Mouse (Mus musculus): Measurements from ENCODE around the gene Lman2l. TPM values are rescaled to one million over a fixed set of nuclear protein-coding genes. Genes with fewer than 3 reads are reported as not detected.

Gene Lman2l
- 37.9 and 41.9 TPM in 2 replicates for polyA plus RNA-seq (2012; rRNA removed)

DNA sequence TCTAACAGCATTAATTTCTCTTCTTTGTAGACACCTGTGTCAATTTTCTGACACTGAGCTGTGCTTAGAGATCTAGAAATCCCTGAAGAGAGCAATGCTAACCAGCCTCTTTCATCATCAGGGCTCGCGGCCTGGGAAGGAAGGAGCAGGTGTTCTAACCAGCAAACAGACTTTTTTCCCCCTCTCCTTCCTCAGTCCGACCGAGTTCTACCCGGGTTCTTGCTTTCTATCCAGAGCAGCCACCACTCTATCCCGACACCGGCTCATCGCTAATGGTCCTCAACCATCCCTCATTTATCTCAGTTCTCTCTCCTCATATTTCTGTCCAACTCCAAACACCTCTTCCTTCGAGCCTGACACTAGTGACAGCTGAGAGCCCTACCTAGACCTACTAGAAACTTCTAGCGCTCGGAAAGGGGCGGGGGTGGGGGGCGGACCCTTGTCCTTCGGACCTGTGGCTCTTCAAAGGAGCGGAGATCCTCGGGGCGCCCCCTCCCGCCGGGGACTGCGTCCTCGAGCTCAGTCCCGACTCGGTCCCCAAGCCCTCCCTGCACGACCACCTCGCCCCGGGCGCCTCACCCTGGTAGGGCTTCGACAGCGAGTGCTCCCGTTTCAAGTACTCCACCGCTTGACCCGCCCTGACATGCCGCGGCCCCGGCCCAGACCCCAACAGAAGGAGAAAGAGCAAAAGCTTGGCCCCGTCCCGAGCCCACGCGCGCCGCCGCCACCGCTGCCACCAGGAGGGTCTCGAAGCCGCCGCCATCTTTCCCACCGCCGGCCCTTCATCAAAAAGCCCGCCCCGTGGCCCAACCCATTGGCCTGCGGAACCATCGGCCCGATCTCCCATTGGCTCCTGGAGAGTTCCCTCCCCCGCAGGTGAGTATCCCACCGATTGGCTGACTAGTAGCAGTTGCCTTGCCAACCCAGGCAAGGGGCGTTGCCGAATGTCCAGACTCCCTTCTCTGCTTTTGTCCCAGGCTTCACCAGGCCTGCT is at the start of gene Lman2l:
Gene Lman2l (minus strand): TSS at position 801 of the 994 bp plus-strand sequence.
- no peak for TF ChIP-seq CTCF (IDR thresholded peaks at IDR 0.05; ENCODE audit: borderline replicate concordance, insufficient read depth, low read depth, low read length)
- TF ChIP-seq POLR2A (IDR thresholded peaks at IDR 0.05; ENCODE audit: borderline replicate concordance, insufficient read depth, low read length), result peak; percentile 53; the same call in 1 of the 2 replicates
- H3K27me3 ChIP-seq (ENCODE audit: control insufficient read depth, insufficient read depth, low read length), result no peaks in the 10 kb centered on the region
- peak; percentile 96 to 98 for DNase-seq
- peaks cover 13% of the 10 kb centered on the region for H3K4me1 ChIP-seq (ENCODE audit: control insufficient read depth, insufficient read depth, low read length)
- peak within 1 kb of the TSS; percentile 83 for H3K4me3 ChIP-seq (replicated peaks; ENCODE audit: insufficient read depth, low read depth, low read length)
- WGBS, result 1% methylated on average over 57 of the region's 57 CpGs
- no peak within 1 kb of the TSS; the same call in 1 of the 2 replicates for H3K27ac ChIP-seq (ENCODE audit: insufficient read depth, low read length)

DNA sequence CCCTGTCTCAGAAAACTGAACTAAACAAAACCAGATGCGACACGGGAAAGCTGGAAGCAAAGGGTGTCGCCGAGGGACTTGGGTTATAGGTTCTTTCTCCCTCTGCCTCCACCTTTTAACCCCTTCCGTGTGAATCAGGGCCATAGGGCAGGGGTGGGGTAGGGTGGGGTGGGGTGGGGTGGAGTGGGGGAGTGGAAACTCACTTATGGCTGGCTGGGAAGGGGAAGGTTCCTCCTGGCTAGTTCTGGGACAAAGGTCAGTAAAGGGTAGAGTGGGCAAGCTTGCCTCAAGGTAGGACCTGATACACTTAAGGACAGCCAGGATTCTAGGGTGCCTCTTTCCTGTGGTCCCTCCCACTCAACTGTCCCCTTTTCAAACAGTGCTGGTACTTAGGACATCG is 48.2 kb upstream of the Lman2l start:
- Histone ChIP-seq H3K27ac (ENCODE audit: insufficient read depth, low read length) (peak overlapping the region; percentile 52; the same call in 1 of the 2 replicates), H3K27me3 (ENCODE audit: control insufficient read depth, insufficient read depth, low read length) (no peaks in the 10 kb centered on the region), H3K4me3 (replicated peaks; ENCODE audit: insufficient read depth, low read depth, low read length) (no peak overlapping the region), H3K4me1 (ENCODE audit: control insufficient read depth, insufficient read depth, low read length) (peaks cover 49% of the 10 kb centered on the region)
- WGBS, result 73% methylated on average over 6 of the region's 6 CpGs
- TF ChIP-seq POLR2A (IDR thresholded peaks at IDR 0.05; ENCODE audit: borderline replicate concordance, insufficient read depth, low read length) (no peak), CTCF (IDR thresholded peaks at IDR 0.05; ENCODE audit: borderline replicate concordance, insufficient read depth, low read depth, low read length) (no peak)
- DNase-seq, result no peak

DNA sequence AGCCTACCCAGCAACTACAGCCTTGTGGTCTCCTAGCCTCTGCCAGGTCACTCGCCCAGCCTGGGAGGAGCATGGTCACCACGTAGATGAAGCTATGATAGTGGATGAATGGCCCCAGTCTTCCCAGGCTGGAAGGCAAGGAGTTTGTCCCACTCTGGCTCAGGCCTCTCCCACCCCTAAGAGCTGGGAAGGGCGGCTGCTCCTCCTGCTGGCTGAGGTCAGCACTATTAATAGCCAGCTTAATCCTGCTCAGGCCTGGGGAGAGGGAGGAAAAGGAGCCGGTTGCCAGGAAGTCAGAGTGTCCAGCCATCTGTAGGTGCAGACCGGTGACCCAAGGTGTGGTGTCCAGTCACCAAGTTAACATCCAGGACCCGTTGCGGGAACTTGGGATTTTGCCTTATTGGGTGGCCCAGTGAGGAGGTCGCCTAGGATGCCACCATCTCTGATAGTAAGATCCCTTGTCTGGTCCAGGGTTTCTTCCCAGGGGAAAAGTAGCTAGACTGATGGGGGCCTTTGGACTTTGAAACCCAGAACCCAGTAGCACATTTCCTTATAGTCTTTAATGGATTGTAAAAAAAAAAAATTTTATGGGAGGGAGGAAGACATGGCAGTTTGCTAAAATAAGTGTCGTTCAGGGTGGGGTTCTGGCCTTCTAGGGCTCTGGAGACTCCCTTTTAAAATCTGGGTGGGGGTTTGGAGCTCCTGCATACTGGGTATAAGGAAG is 47.5 kb upstream of the Lman2l start:
- H3K4me1 ChIP-seq (ENCODE audit: control insufficient read depth, insufficient read depth, low read length), result peaks cover 53% of the 10 kb centered on the region
- no peaks in the 10 kb centered on the region for H3K27me3 ChIP-seq (ENCODE audit: control insufficient read depth, insufficient read depth, low read length)
- peak; percentile 28; the same call in 1 of the 2 replicates for TF ChIP-seq POLR2A (IDR thresholded peaks at IDR 0.05; ENCODE audit: borderline replicate concordance, insufficient read depth, low read length)
- peak; percentile 29; the same call in 1 of the 2 replicates for TF ChIP-seq CTCF (IDR thresholded peaks at IDR 0.05; ENCODE audit: borderline replicate concordance, insufficient read depth, low read depth, low read length)
- H3K27ac ChIP-seq (ENCODE audit: insufficient read depth, low read length), result peak overlapping the region; percentile 85
- DNase-seq, result peak; percentile 89 to 95
- H3K4me3 ChIP-seq (replicated peaks; ENCODE audit: insufficient read depth, low read depth, low read length), result peak overlapping the region; percentile 3
- 9% methylated on average over 9 of the region's 9 CpGs for WGBS

DNA sequence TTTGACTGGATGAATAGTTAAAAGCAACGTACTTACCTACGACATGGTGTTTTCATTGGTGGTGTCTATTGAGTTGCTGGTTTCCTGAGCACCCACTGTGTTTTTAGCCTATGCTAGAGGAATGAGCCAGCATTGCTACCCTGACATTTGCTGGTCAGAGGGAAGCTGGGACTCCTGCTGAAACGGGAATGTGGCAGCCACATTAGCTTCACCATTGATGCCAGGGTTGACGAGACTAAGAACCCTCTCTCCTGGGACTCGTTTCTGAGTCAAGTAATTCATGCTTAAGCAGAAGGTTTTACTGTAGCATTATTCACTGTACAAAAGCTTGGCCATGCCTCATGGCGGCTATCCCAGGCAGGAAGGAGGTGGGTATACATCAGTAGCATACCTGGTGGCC is 44.6 kb upstream of the Lman2l start:
- DNase-seq, result peak; percentile 47 to 71
- WGBS, result 16% methylated on average over 6 of the region's 6 CpGs
- Histone ChIP-seq H3K27ac (ENCODE audit: insufficient read depth, low read length) (peak overlapping the region; percentile 91), H3K4me3 (replicated peaks; ENCODE audit: insufficient read depth, low read depth, low read length) (no peak overlapping the region), H3K4me1 (ENCODE audit: control insufficient read depth, insufficient read depth, low read length) (peaks cover 44% of the 10 kb centered on the region), H3K27me3 (ENCODE audit: control insufficient read depth, insufficient read depth, low read length) (no peaks in the 10 kb centered on the region)
- no peak for TF ChIP-seq CTCF (IDR thresholded peaks at IDR 0.05; ENCODE audit: borderline replicate concordance, insufficient read depth, low read depth, low read length)

DNA sequence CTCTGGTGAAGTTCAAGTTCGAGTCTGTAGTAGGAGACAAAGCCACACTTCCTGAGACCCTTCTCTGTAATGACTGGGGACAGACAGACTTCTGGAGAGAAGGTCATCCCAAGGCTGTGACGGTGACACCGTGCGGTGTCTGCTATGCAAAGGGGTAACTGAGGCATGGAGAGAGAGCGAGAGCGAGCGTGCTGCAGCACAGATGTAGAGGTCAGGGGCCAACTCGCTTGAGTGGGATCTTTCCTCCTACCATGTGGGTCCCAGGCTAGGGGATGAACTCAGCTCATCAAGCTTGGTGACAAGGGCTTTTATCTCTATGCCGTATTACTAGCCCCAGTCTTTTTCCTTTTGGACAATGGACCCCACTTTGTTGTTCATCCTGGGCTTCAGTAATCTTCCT is 42.0 kb upstream of the Lman2l start:
- WGBS, result 75% methylated on average over 9 of the region's 9 CpGs
- Histone ChIP-seq H3K27ac (ENCODE audit: insufficient read depth, low read length) (no peak overlapping the region), H3K27me3 (ENCODE audit: control insufficient read depth, insufficient read depth, low read length) (no peaks in the 10 kb centered on the region), H3K4me3 (replicated peaks; ENCODE audit: insufficient read depth, low read depth, low read length) (no peak overlapping the region), H3K4me1 (ENCODE audit: control insufficient read depth, insufficient read depth, low read length) (peaks cover 37% of the 10 kb centered on the region)
- DNase-seq, result peak in 1 of 2 experiments; percentile 22
- TF ChIP-seq CTCF (IDR thresholded peaks at IDR 0.05; ENCODE audit: borderline replicate concordance, insufficient read depth, low read depth, low read length), result no peak

DNA sequence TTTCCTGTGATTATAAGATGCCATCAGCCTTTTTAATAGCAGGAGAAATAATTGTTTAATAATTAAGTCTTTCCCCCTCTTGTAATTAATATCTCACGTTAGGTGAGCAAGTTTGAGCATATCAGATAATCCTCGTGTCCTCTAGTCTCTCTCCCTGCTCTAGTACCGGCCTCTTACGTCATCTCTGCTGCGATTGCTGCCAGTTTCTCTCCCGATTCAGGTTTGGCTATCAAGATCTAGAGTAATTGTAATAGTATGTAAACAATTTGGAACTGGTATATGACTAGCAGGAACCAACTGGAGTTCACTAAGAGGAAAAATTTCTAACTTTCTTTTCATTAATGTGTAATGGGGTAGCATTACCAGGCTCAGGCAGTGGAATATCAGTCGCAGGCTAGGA is 40.0 kb upstream of the Lman2l start:
- Histone ChIP-seq H3K4me1 (ENCODE audit: control insufficient read depth, insufficient read depth, low read length) (peaks cover 42% of the 10 kb centered on the region), H3K4me3 (replicated peaks; ENCODE audit: insufficient read depth, low read depth, low read length) (no peak overlapping the region), H3K27me3 (ENCODE audit: control insufficient read depth, insufficient read depth, low read length) (no peaks in the 10 kb centered on the region), H3K27ac (ENCODE audit: insufficient read depth, low read length) (no peak overlapping the region)
- TF ChIP-seq POLR2A (IDR thresholded peaks at IDR 0.05; ENCODE audit: borderline replicate concordance, insufficient read depth, low read length) (no peak), CTCF (IDR thresholded peaks at IDR 0.05; ENCODE audit: borderline replicate concordance, insufficient read depth, low read depth, low read length) (no peak)
- peak in 1 of 2 experiments; percentile 32 for DNase-seq
- WGBS, result 39% methylated on average over 7 of the region's 7 CpGs

- no peak overlapping the region for H3K4me3 ChIP-seq (replicated peaks; ENCODE audit: insufficient read depth, low read depth, low read length)
- DNase-seq, result peak in 1 of 2 experiments; percentile 18
- H3K27ac ChIP-seq (ENCODE audit: insufficient read depth, low read length), result no peak overlapping the region
- 51% methylated on average over 4 of the region's 4 CpGs for WGBS
- TF ChIP-seq POLR2A (IDR thresholded peaks at IDR 0.05; ENCODE audit: borderline replicate concordance, insufficient read depth, low read length), result no peak
- no peak for TF ChIP-seq CTCF (IDR thresholded peaks at IDR 0.05; ENCODE audit: borderline replicate concordance, insufficient read depth, low read depth, low read length)
- H3K27me3 ChIP-seq (ENCODE audit: control insufficient read depth, insufficient read depth, low read length), result no peaks in the 10 kb centered on the region
- H3K4me1 ChIP-seq (ENCODE audit: control insufficient read depth, insufficient read depth, low read length), result peaks cover 45% of the 10 kb centered on the region
Observed at GRCm38 (mm10) chr1:36483825-36484224, 38.8 kb upstream of the Lman2l start.
